Mouse (Mus musculus) CD4-positive naive resting alpha-beta T cell, adult 57 days (primary cell): ENCODE results near the gene Gm8165. TPM values are rescaled to one million over a fixed set of nuclear protein-coding genes. Genes with fewer than 3 reads are reported as not detected.

Source experiments
- total RNA-seq: library from RNA; stranded (reverse); gene quantifications from one replicate; pipeline ENCODE4 v1.2.4, GENCODE M21; 2023

Gene Gm8165
- not detected for total RNA-seq

DNA sequence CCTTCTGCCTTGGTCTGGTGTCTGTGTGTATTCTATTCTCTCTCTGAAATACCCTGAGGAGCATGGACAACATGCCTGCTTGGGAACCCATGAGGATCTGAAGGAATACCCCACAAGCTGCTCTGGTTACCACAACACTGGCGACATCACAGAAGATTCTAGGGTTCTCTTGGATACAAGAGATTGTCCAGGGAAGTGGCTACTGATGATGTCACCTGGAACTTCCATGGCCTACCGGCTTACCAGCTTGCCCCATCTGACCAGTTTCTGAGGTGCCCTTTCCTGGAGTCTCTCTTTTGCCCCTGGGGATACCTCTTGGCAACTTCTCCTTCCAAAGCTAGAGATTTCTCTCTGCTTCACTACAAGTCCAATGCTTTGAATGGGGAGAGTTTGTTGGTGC, at the start of gene Gm8165:
Gene Gm8165, minus strand, starts transcription at position 101 of the 400 bp plus-strand sequence.

DNA sequence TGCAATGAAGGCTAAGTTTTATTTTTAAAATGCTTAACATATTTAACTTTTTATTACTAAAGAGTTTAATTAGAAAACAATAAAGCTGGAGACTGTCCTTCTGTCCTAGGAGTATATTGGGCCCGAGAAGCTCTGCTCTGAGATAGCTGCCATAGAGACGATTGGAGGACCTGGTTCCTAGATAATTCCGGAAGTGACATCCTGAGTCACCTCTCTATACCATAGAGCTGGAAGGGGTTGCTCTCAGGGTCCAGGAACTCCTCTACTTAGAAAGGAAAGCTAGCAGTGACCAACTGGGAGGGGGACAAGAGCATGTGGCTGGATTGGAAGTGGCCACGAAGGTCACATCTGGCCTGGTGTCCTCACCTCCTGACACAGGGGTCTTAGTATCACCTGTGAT, 20.6 kb upstream of the Gm8165 start, which contains the start of gene Gm7324:
Gene Gm7324, plus strand, starts transcription at position 208 of the 400 bp plus-strand sequence.

Other genes starting within 250 kb of the Gm8165 start
- gene Gm5799, start 133.6 kb downstream of the Gm8165 start, total RNA-seq, result not detected
- not detected for gene Gm17654, start 98.1 kb downstream of the Gm8165 start, total RNA-seq
- gene Gm10375, start 69.2 kb downstream of the Gm8165 start, total RNA-seq, result not detected
- gene Gm7324, start 20.6 kb upstream of the Gm8165 start, total RNA-seq, result 0.83 TPM
- not detected for gene Gm16506, start 50.3 kb upstream of the Gm8165 start, total RNA-seq
- gene Gm6526, start 70.7 kb upstream of the Gm8165 start, total RNA-seq, result not detected
- not detected for gene Gm8180, start 107.5 kb upstream of the Gm8165 start, total RNA-seq
- not detected for gene Ear1, start 198.3 kb upstream of the Gm8165 start, total RNA-seq
- not detected for gene Ear10, start 246.4 kb upstream of the Gm8165 start, total RNA-seq
- not detected for gene Gm8113, start 248.2 kb upstream of the Gm8165 start, total RNA-seq